ENCODE assay signal across 9 mouse cellular contexts in genomic region chr4:76451019-76451552, GRCm38 (mm10).
DNase-seq lines count a peak whose midpoint lies in the region; ATAC-seq and TF ChIP-seq lines count a peak whose summit lies in the region.
"Had no signal": no experiment of that assay in that cellular context is flagged by ENCODE, and none has a peak within 500 bp of the region (broad histone marks: within the 10 kb centered on the region; RNA-seq: fewer than 3 reads in every experiment).

No protein-coding gene starts in this region.

- peak overlapping the region; percentile 82 for H3K4me3 ChIP-seq in lung, embryonic 14.5 days (ENCODE audit: low read depth, low read length)
- peak overlapping the region; percentile 75 for H3K4me3 ChIP-seq in embryonic facial prominence, embryonic 10.5 days
- H3K4me3 ChIP-seq in intestine, embryonic 16.5 days (ENCODE audit: low read length): peak overlapping the region; percentile 90; the same call in 1 of the 2 replicates
- no peak overlapping the region for H3K4me3 ChIP-seq in liver, embryonic 16.5 days (ENCODE audit: low read depth, low read length)

- H3K4me1 ChIP-seq in lung, embryonic 14.5 days (ENCODE audit: insufficient read depth): no peaks in the 10 kb centered on the region
- H3K4me1 ChIP-seq in embryonic facial prominence, embryonic 10.5 days: peaks cover 15% of the 10 kb centered on the region
- no peaks in the 10 kb centered on the region; the same call in 1 of the 2 replicates for H3K4me1 ChIP-seq in intestine, embryonic 16.5 days (ENCODE audit: control insufficient read depth, insufficient read depth, low read length)
- H3K4me1 ChIP-seq in liver, embryonic 16.5 days (ENCODE audit: control insufficient read depth, low read depth, low read length): no peaks in the 10 kb centered on the region

- H3K27me3 ChIP-seq in lung, embryonic 14.5 days (ENCODE audit: insufficient read depth, low read length): no peaks in the 10 kb centered on the region
- H3K27me3 ChIP-seq in embryonic facial prominence, embryonic 10.5 days (replicated peaks; ENCODE audit: low read depth, poor library complexity, severe bottlenecking): peaks cover 15% of the 10 kb centered on the region
- no peaks in the 10 kb centered on the region for H3K27me3 ChIP-seq in intestine, embryonic 16.5 days (replicated peaks; ENCODE audit: control insufficient read depth, insufficient read depth, low read length)
- H3K27me3 ChIP-seq in liver, embryonic 16.5 days (ENCODE audit: control insufficient read depth, insufficient read depth, low read depth, low read length): peaks cover 25% of the 10 kb centered on the region

- peak overlapping the region; percentile 78 for H3K4me2 ChIP-seq in lung, embryonic 14.5 days
- peak overlapping the region; percentile 91 for H3K4me2 ChIP-seq in intestine, embryonic 16.5 days (ENCODE audit: low read depth, low read length)
- H3K4me2 ChIP-seq in liver, embryonic 16.5 days (ENCODE audit: low read depth, low read length): 0 out of 2 replicates have a peak overlapping the region, but pooled peaks have one; percentile 59

- H3K36me3 ChIP-seq in lung, embryonic 14.5 days (ENCODE audit: insufficient read depth): no peaks in the 10 kb centered on the region
- H3K36me3 ChIP-seq in embryonic facial prominence, embryonic 10.5 days (replicated peaks): no peaks in the 10 kb centered on the region
- H3K36me3 ChIP-seq in intestine, embryonic 16.5 days (ENCODE audit: control insufficient read depth, insufficient read depth, low read length): no peaks in the 10 kb centered on the region
- H3K36me3 ChIP-seq in liver, embryonic 16.5 days (ENCODE audit: control insufficient read depth, insufficient read depth): no peaks in the 10 kb centered on the region
- H3K36me3 ChIP-seq: G1E had no signal

- DNase-seq in lung, embryonic 14.5 days: peak; percentile 43
- DNase-seq in lung, postnatal 25 days (ENCODE audit: low spot score): no peak
- DNase-seq in embryonic facial prominence, embryonic 10.5 days (ENCODE audit: low spot score): peak; percentile 15
- DNase-seq in right cerebral cortex, postnatal 25 days: no peak
- DNase-seq in left cerebral cortex, postnatal 36 days (ENCODE audit: low spot score in 2 of 2): no peak
- no peak for DNase-seq in layer of hippocampus, adult 8-10 months (ENCODE audit: low spot score in 2 of 2)

- no peak for TF ChIP-seq CTCF in lung, embryonic 14.5 days (IDR thresholded peaks at IDR 0.05; ENCODE audit: low read depth)

- WGBS in lung, embryonic 14.5 days: 28% methylated on average over 8 of the region's 8 CpGs
- WGBS in embryonic facial prominence, embryonic 10.5 days: 45% methylated on average over 8 of the region's 8 CpGs
- WGBS in intestine, embryonic 16.5 days: 47% methylated on average over 8 of the region's 8 CpGs
- WGBS in liver, embryonic 16.5 days (ENCODE audit: insufficient replicate concordance): 26% methylated on average over 8 of the region's 8 CpGs

- H3K9ac ChIP-seq in lung, embryonic 14.5 days: no peak overlapping the region; the same call in 1 of the 2 replicates
- peak overlapping the region; percentile 97; the same call in 1 of the 2 replicates for H3K9ac ChIP-seq in intestine, embryonic 16.5 days (ENCODE audit: low read depth, low read length)
- no peak overlapping the region for H3K9ac ChIP-seq in liver, embryonic 16.5 days (ENCODE audit: low read depth, low read length)

- intact Hi-C loops in left cerebral cortex, postnatal 36 days (cut with DNase I): no loop called here

- H3K27ac ChIP-seq in lung, embryonic 14.5 days (ENCODE audit: low read depth): 0 out of 2 replicates have a peak overlapping the region, but pooled peaks have one; percentile 46
- peak overlapping the region; percentile 97 for H3K27ac ChIP-seq in embryonic facial prominence, embryonic 10.5 days (replicated peaks)
- H3K27ac ChIP-seq in intestine, embryonic 16.5 days (ENCODE audit: low read length): no peak overlapping the region
- no peak overlapping the region for H3K27ac ChIP-seq in liver, embryonic 16.5 days (ENCODE audit: low read length)

- no peaks in the 10 kb centered on the region for H3K9me3 ChIP-seq in lung, embryonic 14.5 days (ENCODE audit: low read depth, low read length)
- no peaks in the 10 kb centered on the region for H3K9me3 ChIP-seq in embryonic facial prominence, embryonic 10.5 days
- no peaks in the 10 kb centered on the region for H3K9me3 ChIP-seq in intestine, embryonic 16.5 days (ENCODE audit: control insufficient read depth, low read length)
- no peaks in the 10 kb centered on the region for H3K9me3 ChIP-seq in liver, embryonic 16.5 days (replicated peaks; ENCODE audit: control insufficient read depth, low read length)

- peak; percentile 2; the same call in 1 of the 2 replicates for ATAC-seq in lung, embryonic 14.5 days (ENCODE audit: insufficient read depth)
- ATAC-seq in intestine, embryonic 16.5 days: no peak
- no peak for ATAC-seq in liver, embryonic 16.5 days (ENCODE audit: low read depth)

Comparison
In these comparisons a context has a peak if more than half of its experiments do, and no peak if none do; other contexts are left out.
1. DNase-seq: peak in lung, embryonic 14.5 days (single experiment) and embryonic facial prominence, embryonic 10.5 days (single experiment); none in lung, postnatal 25 days (single experiment), right cerebral cortex, postnatal 25 days (single experiment), left cerebral cortex, postnatal 36 days (0 of 2) and layer of hippocampus, adult 8-10 months (0 of 2).
2. H3K27ac ChIP-seq: peak in lung, embryonic 14.5 days (single experiment) and embryonic facial prominence, embryonic 10.5 days (single experiment); none in intestine, embryonic 16.5 days (single experiment) and liver, embryonic 16.5 days (single experiment).
3. Peak in every context shown above with its lines, with median percentiles within 50 percentile points of each other: H3K4me2 ChIP-seq.